In the genomic region with DNA sequence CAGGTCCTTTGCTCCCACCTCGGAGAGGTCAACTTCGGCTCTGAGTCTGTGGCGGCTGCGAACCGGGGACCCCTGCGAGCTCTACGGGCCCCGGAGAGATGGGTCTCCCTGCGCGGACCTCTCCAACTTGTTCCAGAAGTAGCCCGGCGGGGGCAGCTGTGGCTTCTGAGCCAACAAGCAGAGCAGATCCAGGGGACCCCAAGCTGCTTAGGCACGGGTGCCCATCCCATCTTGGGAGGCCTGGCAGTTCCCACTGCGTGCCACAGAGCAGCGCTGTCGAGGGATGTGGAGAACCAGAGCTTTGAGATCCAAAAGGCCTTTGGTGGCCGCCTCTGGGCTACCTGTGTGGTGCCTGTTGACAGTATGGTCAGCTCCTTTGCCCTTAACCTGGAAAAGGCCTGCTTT, we compare ENCODE assay signal across 8 mouse cellular contexts.
DNase-seq lines count a peak whose midpoint lies in the region; ATAC-seq lines count a peak whose summit lies in the region.

No protein-coding gene starts in this region.

- H3K27me3 ChIP-seq in hindbrain, embryonic 13.5 days, result no peaks in the 10 kb centered on the region

- H3K4me3 ChIP-seq in hindbrain, embryonic 13.5 days, result peak overlapping the region; percentile 78

- peaks cover 14% of the 10 kb centered on the region for H3K4me1 ChIP-seq in hindbrain, embryonic 13.5 days (replicated peaks)

- H3K9me3 ChIP-seq in hindbrain, embryonic 13.5 days, result no peaks in the 10 kb centered on the region

- WGBS in hindbrain, embryonic 13.5 days, result under 1% methylated on average over 17 of the region's 17 CpGs

- peak overlapping the region; percentile 92 for H3K27ac ChIP-seq in hindbrain, embryonic 13.5 days

- peak; percentile 69 for DNase-seq in adipocyte (ENCODE audit: low spot score)
- peak; percentile 47 to 74 for DNase-seq in cerebellum, postnatal 4 days (ENCODE audit: low spot score in 2 of 2)
- DNase-seq in frontal cortex, postnatal 36 days (ENCODE audit: low spot score in 2 of 2), result peak; percentile 71 to 78
- DNase-seq in layer of hippocampus, postnatal 36 days, result peak; percentile 63 to 71
- peak; percentile 71 for DNase-seq in lung, postnatal 25 days (ENCODE audit: low spot score)
- peak; percentile 48 for DNase-seq in retina, postnatal 7 days (ENCODE audit: low read depth, low spot score)
- DNase-seq in urinary bladder, postnatal 36 days (ENCODE audit: low spot score in 2 of 2), result peak; percentile 51 to 72

- peak; percentile 61 for ATAC-seq in hindbrain, embryonic 13.5 days (ENCODE audit: low FRiP score)

- peak overlapping the region; percentile 88 for H3K9ac ChIP-seq in hindbrain, embryonic 13.5 days

- H3K4me2 ChIP-seq in hindbrain, embryonic 13.5 days, result peak overlapping the region; percentile 65

- no peaks in the 10 kb centered on the region for H3K36me3 ChIP-seq in hindbrain, embryonic 13.5 days

Comparison
In these comparisons a context has a peak if more than half of its experiments do, and no peak if none do; other contexts are left out.
1. Peak in every context shown above with its lines: DNase-seq, ATAC-seq, H3K4me3 ChIP-seq and H3K27ac ChIP-seq.